Mouse (Mus musculus) CH12.LX (cell line): ENCODE measurements around the gene Tmem216. TPM values are rescaled to one million over a fixed set of nuclear protein-coding genes. Genes with fewer than 3 reads are reported as not detected.

Source experiments
- DNase-seq: peaks from one replicate; pipeline ENCODE4 v3.0.0-alpha.2; 2013; ENCODE audit errors: extremely low read depth
- H3K27ac ChIP-seq: 2 replicates; pipeline ENCODE4 v1.5.1; 2012; ENCODE audit warnings: low read depth, mild to moderate bottlenecking, control low read depth, moderate library complexity; ENCODE audit not compliant: insufficient read depth
- H3K27me3 ChIP-seq: replicated peaks from 2 replicates; pipeline ENCODE3; 2012; ENCODE audit warnings: inconsistent platforms
- H3K36me3 ChIP-seq, 2 experiments: replicated peaks in 1 of 2; 2 replicates each; pipeline versions ENCODE3 to v1.6.1; 2012; ENCODE audit warnings: inconsistent platforms in 1 of 2, low read length in 1 of 2, mild to moderate bottlenecking in 1 of 2, mixed read lengths in 1 of 2, moderate library complexity in 1 of 2; ENCODE audit not compliant: control insufficient read depth in 1 of 2, insufficient read depth in 1 of 2
- H3K4me1 ChIP-seq, 2 experiments: 2 replicates each; pipeline ENCODE4 v1.6.1; 2012; ENCODE audit warnings: inconsistent platforms in 1 of 2, moderate library complexity in 1 of 2; ENCODE audit not compliant: insufficient read depth in 2 of 2, control insufficient read depth in 1 of 2
- H3K4me2 ChIP-seq: 2 replicates; pipeline ENCODE4 v1.6.1; 2012; ENCODE audit warnings: low read depth, mild to moderate bottlenecking, control low read depth; ENCODE audit not compliant: poor library complexity, insufficient read depth, severe bottlenecking
- H3K4me3 ChIP-seq, 3 experiments: fragments of 150-350 bp in 1 of 3; sonication (generic) in 1 of 3; replicated peaks in 1 of 3; 2 replicates each; pipeline versions ENCODE3 to v1.5.1; 2011 to 2012; ENCODE audit warnings: low read depth in 2 of 3, low read length in 2 of 3, mild to moderate bottlenecking in 2 of 3, moderate library complexity in 2 of 3, control low read depth in 1 of 3, improper control_type of control experiment in 1 of 3, inconsistent platforms in 1 of 3, mixed read lengths in 1 of 3; ENCODE audit not compliant: poor library complexity in 1 of 3
- H3K79me2 ChIP-seq: replicated peaks from 2 replicates; pipeline ENCODE4 v1.6.1; 2012; ENCODE audit warnings: mild to moderate bottlenecking, moderate library complexity; ENCODE audit not compliant: control insufficient read depth, poor library complexity, insufficient read depth, severe bottlenecking; ENCODE audit errors: extremely low read depth
- H3K9ac ChIP-seq: 2 replicates; pipeline ENCODE4 v1.6.1; 2012; ENCODE audit warnings: low read depth, mild to moderate bottlenecking, control low read depth, moderate library complexity; ENCODE audit not compliant: insufficient read depth
- H3K9me3 ChIP-seq: replicated peaks from 2 replicates; pipeline ENCODE3; 2012; ENCODE audit warnings: low read length, inconsistent platforms, mixed read lengths
- BHLHE40 ChIP-seq: IDR thresholded peaks from 2 replicates; pipeline ENCODE4 v1.6.1; 2011; ENCODE audit warnings: mild to moderate bottlenecking, low read depth, low read length, improper control_type of control experiment
- CHD1 ChIP-seq: IDR thresholded peaks from 2 replicates; pipeline ENCODE4 v1.6.1; 2012; ENCODE audit warnings: low read depth, low read length, improper control_type of control experiment, inconsistent platforms
- CHD2 ChIP-seq: IDR thresholded peaks from 2 replicates; pipeline ENCODE4 v1.6.1; 2011; ENCODE audit warnings: low read length, improper control_type of control experiment
- E2F4 ChIP-seq: IDR thresholded peaks from 2 replicates; pipeline ENCODE4 v1.6.1; 2011; ENCODE audit warnings: low read depth, low read length, improper control_type of control experiment; ENCODE audit not compliant: insufficient replicate concordance
- ELF1 ChIP-seq: IDR thresholded peaks from 2 replicates; pipeline ENCODE4 v1.6.1; 2014; ENCODE audit warnings: low read depth, mild to moderate bottlenecking, inconsistent platforms, low read length, improper control_type of control experiment
- EP300 ChIP-seq: IDR thresholded peaks from 2 replicates; pipeline ENCODE4 v1.6.1; 2011; ENCODE audit warnings: low read length, improper control_type of control experiment
- ETS1 ChIP-seq: conservative IDR thresholded peaks from 2 replicates; pipeline ENCODE4 v1.6.1; 2012; ENCODE audit warnings: low read depth, mild to moderate bottlenecking, inconsistent platforms, low read length, improper control_type of control experiment, moderate library complexity
- GABPA ChIP-seq: IDR thresholded peaks from 2 replicates; pipeline ENCODE4 v1.6.1; 2012; ENCODE audit warnings: low read depth, low read length, improper control_type of control experiment, inconsistent platforms; ENCODE audit not compliant: insufficient replicate concordance
- HCFC1 ChIP-seq: IDR thresholded peaks from 2 replicates; pipeline ENCODE4 v1.6.1; 2012; ENCODE audit warnings: low read depth, mild to moderate bottlenecking, inconsistent platforms, low read length, improper control_type of control experiment
- JUN ChIP-seq: IDR thresholded peaks from 2 replicates; pipeline ENCODE4 v1.6.1; 2011; ENCODE audit warnings: low read depth, mild to moderate bottlenecking, low read length, improper control_type of control experiment, moderate library complexity; ENCODE audit not compliant: insufficient read depth
- JUND ChIP-seq: conservative IDR thresholded peaks from 2 replicates; pipeline ENCODE4 v1.6.1; 2011; ENCODE audit warnings: low read depth, low read length, improper control_type of control experiment
- KAT2A ChIP-seq: IDR thresholded peaks from 2 replicates; pipeline ENCODE4 v1.6.1; 2012; ENCODE audit warnings: low read length, improper control_type of control experiment, inconsistent platforms; ENCODE audit not compliant: insufficient replicate concordance
- MAFK ChIP-seq: IDR thresholded peaks from 2 replicates; pipeline ENCODE4 v1.6.1; 2011; ENCODE audit warnings: low read length, improper control_type of control experiment; ENCODE audit not compliant: insufficient replicate concordance
- MAX ChIP-seq: IDR thresholded peaks from 2 replicates; pipeline ENCODE4 v1.6.1; 2011; ENCODE audit warnings: low read length, improper control_type of control experiment
- MEF2A ChIP-seq: IDR thresholded peaks from 2 replicates; pipeline ENCODE4 v1.6.1; 2014; ENCODE audit warnings: low read depth, mild to moderate bottlenecking, inconsistent platforms, low read length, improper control_type of control experiment, borderline replicate concordance
- MXI1 ChIP-seq: IDR thresholded peaks from 2 replicates; pipeline ENCODE4 v1.6.1; 2011; ENCODE audit warnings: mild to moderate bottlenecking, low read depth, low read length, improper control_type of control experiment
- MYC ChIP-seq: IDR thresholded peaks from 2 replicates; pipeline ENCODE4 v1.6.1; 2011; ENCODE audit warnings: low read depth, mild to moderate bottlenecking, improper control_type of control experiment, low read length
- NELFE ChIP-seq: IDR thresholded peaks from 2 replicates; pipeline ENCODE4 v1.6.1; 2011; ENCODE audit warnings: low read depth, low read length, improper control_type of control experiment
- PAX5 ChIP-seq: IDR thresholded peaks from 2 replicates; pipeline ENCODE4 v1.6.1; 2012; ENCODE audit warnings: low read length, inconsistent platforms, mixed read lengths
- POLR2A ChIP-seq: IDR thresholded peaks from 2 replicates; pipeline ENCODE4 v1.6.1; 2011; ENCODE audit warnings: low read depth, mild to moderate bottlenecking, improper control_type of control experiment, low read length
- POLR2AphosphoS2 ChIP-seq: IDR thresholded peaks from 2 replicates; pipeline ENCODE4 v1.6.1; 2011; ENCODE audit warnings: low read depth, low read length, improper control_type of control experiment
- RAD21 ChIP-seq: IDR thresholded peaks from 2 replicates; pipeline ENCODE4 v1.6.1; 2011; ENCODE audit warnings: low read depth, mild to moderate bottlenecking, low read length, improper control_type of control experiment, moderate library complexity
- TCF12 ChIP-seq: IDR thresholded peaks from 2 replicates; pipeline ENCODE4 v1.6.1; 2014; ENCODE audit warnings: low read depth, mild to moderate bottlenecking, inconsistent platforms, low read length, improper control_type of control experiment
- UBTF ChIP-seq: IDR thresholded peaks from 2 replicates; pipeline ENCODE4 v1.6.1; 2012; ENCODE audit warnings: low read depth, mild to moderate bottlenecking, inconsistent platforms, low read length, improper control_type of control experiment, moderate library complexity
- USF1 ChIP-seq: IDR thresholded peaks from 2 replicates; pipeline ENCODE4 v1.6.1; 2014; ENCODE audit warnings: low read depth, mild to moderate bottlenecking, inconsistent platforms, low read length, improper control_type of control experiment
- ZMIZ1 ChIP-seq: IDR thresholded peaks from 2 replicates; pipeline ENCODE4 v1.6.1; 2012; ENCODE audit warnings: low read depth, mild to moderate bottlenecking, inconsistent platforms, low read length, improper control_type of control experiment
- ZNF384 ChIP-seq: IDR thresholded peaks from 2 replicates; pipeline ENCODE4 v1.6.1; 2012; ENCODE audit warnings: low read depth, low read length, improper control_type of control experiment, inconsistent platforms
- dilution Hi-C: fragments of 300-500 bp; cut with MboI; formaldehyde crosslinking; loops from 2 replicates; pipeline ENCODE4 v1.14.3; 2020; ENCODE audit warnings: low sequenced_read_pairs; ENCODE audit not compliant: extremely low pct_unique_long_range_greater_than_20kb, extremely low pct_ligation_motif_present
- in situ Hi-C: fragments of 300-500 bp; cut with MboI; formaldehyde crosslinking; loops from 3 replicates; pipeline ENCODE4 v1.14.3; 2019; ENCODE audit warnings: low sequenced_read_pairs, low pct_ligation_motif_present, low pct_unique_long_range_greater_than_20kb, mixed read lengths
- polyA plus RNA-seq: library from polyadenylated mRNA; unstranded; fragments of >175 nt; gene quantifications from 2 replicates; pipeline ENCODE4 v1.2.1, GENCODE M21; 2012; ENCODE audit warnings: low read depth; ENCODE audit not compliant: insufficient read length
- total RNA-seq, 2 experiments: library from RNA; depleted of rRNA; stranded (reverse); fragments of 300-350 nt in 1 of 2; fragments of >200 nt in 1 of 2; gene quantifications; 2 replicates each; pipeline ENCODE4 v1.2.3; 2012 to 2014

Tmem216 gene
- total and polyA plus RNA-seq, 3 experiments: 19.9 to 25.7 (median 24.0) TPM

DNA sequence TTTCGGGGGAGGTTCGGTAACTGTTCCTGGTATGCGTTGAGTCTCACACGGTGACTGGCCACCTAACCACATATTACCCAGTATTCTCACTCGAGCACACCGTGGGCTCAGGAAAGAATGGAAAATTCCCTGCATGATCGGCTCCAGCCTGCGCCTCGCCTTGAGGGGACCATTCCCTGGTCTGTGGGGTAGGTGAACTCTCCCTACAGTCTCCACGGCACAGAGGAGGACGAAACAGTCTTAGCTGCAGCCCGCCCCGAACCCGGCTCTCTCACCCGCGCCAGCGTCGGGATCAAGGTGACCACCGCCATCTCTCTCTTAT is 31.3 kb downstream of the Tmem216 start:
- H3K9me3 ChIP-seq: no peaks in the 10 kb centered on the region
- peaks cover 5 to 25% of the 10 kb centered on the region in 2 experiments for H3K36me3 ChIP-seq
- H3K4me1 ChIP-seq: peaks cover 9 to 63% of the 10 kb centered on the region in 2 experiments
- peaks cover 53% of the 10 kb centered on the region for H3K79me2 ChIP-seq
- no peak for TF ChIP-seq JUN
- TF ChIP-seq TCF12: no peak; the same call in 1 of the 2 replicates
- peak; percentile 49; the same call in 1 of the 2 replicates for TF ChIP-seq MYC
- TF ChIP-seq E2F4: no peak
- no peak for TF ChIP-seq ZNF384
- no peak for TF ChIP-seq JUND
- TF ChIP-seq POLR2A: no peak; the same call in 1 of the 2 replicates
- TF ChIP-seq USF1: no peak
- TF ChIP-seq UBTF: no peak
- TF ChIP-seq CHD2: no peak
- TF ChIP-seq KAT2A: no peak
- TF ChIP-seq MAX: no peak
- TF ChIP-seq EP300: 0 out of 2 replicates have a peak, but pooled peaks have one; percentile 35
- TF ChIP-seq ETS1: peak; percentile 26; the same call in 1 of the 2 replicates
- TF ChIP-seq ZMIZ1: 0 out of 2 replicates have a peak, but pooled peaks have one; percentile 87
- TF ChIP-seq PAX5: no peak
- no peak for TF ChIP-seq ELF1
- TF ChIP-seq POLR2AphosphoS2: no peak
- TF ChIP-seq RAD21: no peak
- peak; percentile 73; the same call in 1 of the 2 replicates for TF ChIP-seq MXI1
- no peak; the same call in none of the 2 replicates for TF ChIP-seq NELFE
- 0 out of 2 replicates have a peak, but pooled peaks have one; percentile 12 for TF ChIP-seq BHLHE40
- no peak for TF ChIP-seq GABPA
- peak; percentile 37; the same call in 1 of the 2 replicates for TF ChIP-seq CHD1
- no peak for TF ChIP-seq MEF2A
- TF ChIP-seq MAFK: no peak
- TF ChIP-seq HCFC1: no peak
- H3K27ac ChIP-seq: peak overlapping the region; percentile 69
- dilution Hi-C loops: no loop called here
- H3K27me3 ChIP-seq: no peaks in the 10 kb centered on the region
- in situ Hi-C loops: no loop called here
- H3K9ac ChIP-seq: peak overlapping the region; percentile 72
- H3K4me3 ChIP-seq: peak overlapping the region; percentile 90 to 96 (median 94)
- no peak overlapping the region for H3K4me2 ChIP-seq
- DNase-seq: no peak
